Mouse (Mus musculus) limb, embryonic 10.5 days (tissue): ENCODE results near the gene Chmp6. TPM values are rescaled to one million over a fixed set of nuclear protein-coding genes. Genes with fewer than 3 reads are reported as not detected.

Source experiments
- DNase-seq: peaks from one replicate; pipeline ENCODE4 v3.0.0-alpha.2; 2017; ENCODE audit warnings: low spot score
- H3K27ac ChIP-seq: fragments of 300-500 bp; sonication (generic); 2 replicates; pipeline ENCODE4 v1.5.1; 2016; ENCODE audit warnings: mild to moderate bottlenecking
- H3K27me3 ChIP-seq: fragments of 300-500 bp; sonication (generic); 2 replicates; pipeline ENCODE4 v1.6.1; 2016; ENCODE audit warnings: low read depth, mild to moderate bottlenecking; ENCODE audit not compliant: poor library complexity, severe bottlenecking
- H3K36me3 ChIP-seq: fragments of 300-500 bp; sonication (generic); 2 replicates; pipeline ENCODE4 v1.6.1; 2016; ENCODE audit warnings: mild to moderate bottlenecking, moderate library complexity
- H3K4me1 ChIP-seq: fragments of 300-500 bp; sonication (generic); 2 replicates; pipeline ENCODE4 v1.6.1; 2016
- H3K4me3 ChIP-seq: fragments of 300-500 bp; sonication (generic); 2 replicates; pipeline ENCODE4 v1.5.1; 2016; ENCODE audit warnings: mild to moderate bottlenecking, moderate library complexity
- H3K9me3 ChIP-seq: fragments of 300-500 bp; sonication (generic); replicated peaks from 2 replicates; pipeline ENCODE4 v1.6.1; 2016; ENCODE audit warnings: mild to moderate bottlenecking
- WGBS: fragments of 180-500 bp; shearing (Covaris S2); methylation state at CpG from one replicate; pipeline ENCODE4 v1.1.7; 2016; 5-methylcytosine and 5-hydroxymethylcytosine counted together
- polyA plus RNA-seq: library from polyadenylated mRNA; unstranded; fragments of >200 nt; fragmentation: Nextera tagmentation; extraction: Ambion mirVana; gene quantifications from 2 replicates; pipeline ENCODE4 v1.2.1, GENCODE M21; 2016

Gene Chmp6
- polyA plus RNA-seq, 1 experiment from 2014 or later: 127 TPM

DNA sequence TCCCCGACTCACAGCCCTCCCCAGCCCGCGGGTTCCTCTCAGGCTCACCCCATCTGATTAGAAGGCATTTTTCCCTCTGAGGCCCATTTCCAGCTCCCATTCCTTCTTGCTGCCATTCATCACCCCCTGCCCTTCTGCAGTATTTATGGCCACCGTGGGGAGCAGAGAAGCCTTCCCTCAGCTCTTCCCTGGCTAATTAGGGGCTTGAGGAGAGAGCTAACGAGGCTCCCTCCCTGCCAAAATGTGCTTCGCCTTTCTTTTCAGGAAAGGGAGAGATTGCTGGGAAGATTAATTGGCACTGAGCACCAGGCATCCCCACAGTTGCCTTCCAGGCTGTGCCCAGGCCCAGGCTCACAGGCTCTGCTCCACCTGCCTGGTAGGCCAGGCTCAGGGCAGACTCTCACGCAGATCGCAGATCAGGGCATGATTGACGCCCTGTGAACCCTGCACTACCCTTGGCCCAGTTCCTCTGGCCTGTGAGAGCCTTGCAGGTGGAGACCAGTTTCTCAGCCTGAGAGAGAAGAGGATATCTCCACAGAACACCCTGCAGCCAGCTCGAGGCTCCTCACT is 19.5 kb upstream of the Chmp6 start:
- peaks cover 11% of the 10 kb centered on the region for H3K4me1 ChIP-seq
- H3K9me3 ChIP-seq: no peaks in the 10 kb centered on the region
- no peaks in the 10 kb centered on the region for H3K27me3 ChIP-seq
- no peak for DNase-seq
- H3K4me3 ChIP-seq: no peak overlapping the region
- no peak overlapping the region for H3K27ac ChIP-seq
- WGBS: 59% methylated on average over 10 of the region's 10 CpGs
- H3K36me3 ChIP-seq: peaks cover 92% of the 10 kb centered on the region

DNA sequence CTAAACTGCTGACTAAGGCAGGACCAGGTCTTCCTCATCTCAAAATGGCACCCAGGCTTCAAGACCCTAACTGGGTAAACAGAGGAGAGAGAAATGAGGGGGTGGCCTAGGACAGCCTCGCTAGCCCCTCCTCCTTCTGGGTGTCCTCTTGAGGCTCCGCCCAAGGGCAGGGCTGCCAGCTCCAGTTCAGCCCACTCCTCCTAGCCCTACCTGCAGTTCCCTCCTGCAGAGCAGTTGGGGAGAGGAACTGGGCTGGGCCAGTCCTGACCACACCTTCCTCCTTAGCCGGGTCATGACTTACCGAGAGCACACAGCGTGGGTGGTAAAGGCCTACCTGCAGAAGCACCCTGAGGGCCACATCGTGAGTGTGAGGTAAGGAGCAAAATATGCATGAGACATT is 18.6 kb upstream of the Chmp6 start:
- no peak for DNase-seq
- 47% methylated on average over 6 of the region's 6 CpGs for WGBS
- Histone ChIP-seq H3K9me3 (no peaks in the 10 kb centered on the region), H3K27ac (no peak overlapping the region), H3K4me3 (no peak overlapping the region), H3K4me1 (peaks cover 11% of the 10 kb centered on the region), H3K36me3 (peaks cover 92% of the 10 kb centered on the region), H3K27me3 (no peaks in the 10 kb centered on the region)

DNA sequence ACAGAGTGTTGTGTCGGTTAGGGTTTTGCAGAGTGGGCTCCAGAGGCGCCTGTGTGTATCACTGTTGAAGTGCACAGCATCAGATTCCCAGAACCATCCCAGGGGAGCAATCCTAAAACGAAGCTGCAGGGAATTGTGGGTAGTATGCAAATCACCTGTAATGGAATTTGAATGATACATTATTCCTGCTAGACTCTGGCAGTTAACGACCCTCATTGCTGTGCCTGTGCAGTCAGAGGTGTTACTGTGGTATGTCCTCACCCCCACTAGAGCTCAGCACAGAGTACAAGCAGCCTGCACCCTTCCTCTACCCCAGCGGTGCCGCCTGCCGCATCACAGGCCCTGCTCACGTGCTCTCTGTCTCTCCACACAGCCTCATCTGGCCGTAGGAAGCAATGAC is 16.2 kb upstream of the Chmp6 start:
- Histone ChIP-seq H3K4me1 (peaks cover 11% of the 10 kb centered on the region), H3K9me3 (no peaks in the 10 kb centered on the region), H3K27ac (no peak overlapping the region), H3K4me3 (no peak overlapping the region), H3K36me3 (peaks cover 74% of the 10 kb centered on the region), H3K27me3 (no peaks in the 10 kb centered on the region)
- 87% methylated on average over 9 of the region's 9 CpGs for WGBS
- DNase-seq: no peak

- Histone ChIP-seq H3K9me3 (no peaks in the 10 kb centered on the region), H3K4me3 (no peak overlapping the region), H3K27me3 (no peaks in the 10 kb centered on the region), H3K27ac (no peak overlapping the region), H3K4me1 (peaks cover 2% of the 10 kb centered on the region), H3K36me3 (peaks cover 55% of the 10 kb centered on the region)
- no peak for DNase-seq
- WGBS: 92% methylated on average over 11 of the region's 11 CpGs
These were observed 14.3 kb upstream of the Chmp6 start for GRCm38 (mm10) chr11:119898976-119899375.

DNA sequence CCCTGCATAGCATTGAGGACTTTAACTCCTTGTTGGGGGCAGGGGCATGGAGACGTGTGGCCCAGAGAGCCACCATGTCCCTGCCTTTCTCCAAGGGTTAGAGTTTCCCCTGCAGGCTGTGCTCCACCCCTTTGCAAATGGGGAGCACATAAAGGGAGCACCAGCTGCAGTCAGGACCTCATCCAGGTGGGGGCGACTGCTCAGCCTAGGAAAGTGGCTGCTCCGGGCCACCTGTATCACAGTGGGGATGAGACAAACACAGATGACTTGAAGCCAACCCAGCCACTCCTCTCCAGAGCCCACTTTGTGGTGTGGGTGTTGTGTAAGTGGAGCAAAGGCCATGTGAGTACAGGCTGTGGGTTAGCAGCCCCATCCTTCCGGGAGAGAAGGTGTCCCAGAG is 12.1 kb upstream of the Chmp6 start:
- no peak for DNase-seq
- H3K9me3 ChIP-seq: no peaks in the 10 kb centered on the region
- peaks cover 33% of the 10 kb centered on the region for H3K36me3 ChIP-seq
- H3K27me3 ChIP-seq: peaks cover 7% of the 10 kb centered on the region; the same call in 1 of the 2 replicates
- WGBS: 69% methylated on average over 4 of the region's 4 CpGs
- no peak overlapping the region for H3K4me3 ChIP-seq
- H3K27ac ChIP-seq: no peak overlapping the region
- peaks cover 8% of the 10 kb centered on the region for H3K4me1 ChIP-seq

- peaks cover 21% of the 10 kb centered on the region; the same call in 1 of the 2 replicates for H3K27me3 ChIP-seq
- no peak for DNase-seq
- H3K4me3 ChIP-seq: no peak overlapping the region
- peaks cover 10% of the 10 kb centered on the region for H3K4me1 ChIP-seq
- WGBS: 87% methylated on average over 4 of the region's 4 CpGs
- H3K9me3 ChIP-seq: no peaks in the 10 kb centered on the region
- no peak overlapping the region for H3K27ac ChIP-seq
- H3K36me3 ChIP-seq: peaks cover 18% of the 10 kb centered on the region
These were observed 10.3 kb upstream of the Chmp6 start for GRCm38 (mm10) chr11:119902891-119903290.

GRCm38 (mm10) chr11:119904621-119905286 is 8.5 kb upstream of the Chmp6 start:
- Histone ChIP-seq H3K36me3 (no peaks in the 10 kb centered on the region; the same call in 1 of the 2 replicates), H3K4me1 (peaks cover 17% of the 10 kb centered on the region), H3K4me3 (no peak overlapping the region), H3K27ac (no peak overlapping the region), H3K9me3 (no peaks in the 10 kb centered on the region), H3K27me3 (peaks cover 30% of the 10 kb centered on the region; the same call in 1 of the 2 replicates)
- peak; percentile 79 for DNase-seq
- 42% methylated on average over 5 of the region's 5 CpGs for WGBS

DNA sequence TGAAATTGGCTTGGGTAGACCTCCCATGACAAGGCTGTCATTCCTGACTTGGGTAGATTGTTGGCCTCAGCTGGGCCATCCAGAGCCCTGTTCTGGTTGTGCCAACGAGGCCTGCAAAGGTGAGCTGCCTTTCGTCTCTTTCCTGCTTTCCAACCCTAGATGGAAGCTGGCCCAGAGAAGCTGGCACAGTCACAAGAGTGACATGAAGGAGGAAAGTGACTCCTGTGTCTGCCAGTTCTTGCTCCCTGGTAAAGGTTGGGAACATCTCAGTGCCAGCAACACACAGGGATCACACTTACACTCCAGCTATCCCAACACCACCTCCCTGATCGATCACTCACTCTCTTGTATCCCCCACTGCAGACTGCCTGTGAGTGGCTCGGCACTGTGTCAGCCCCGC is 7.4 kb upstream of the Chmp6 start:
- WGBS: 86% methylated on average over 5 of the region's 5 CpGs
- H3K4me1 ChIP-seq: peaks cover 23% of the 10 kb centered on the region
- DNase-seq: no peak
- H3K9me3 ChIP-seq: no peaks in the 10 kb centered on the region
- no peak overlapping the region for H3K27ac ChIP-seq
- H3K36me3 ChIP-seq: no peaks in the 10 kb centered on the region
- no peak overlapping the region for H3K4me3 ChIP-seq
- H3K27me3 ChIP-seq: peaks cover 30% of the 10 kb centered on the region; the same call in 1 of the 2 replicates

GRCm38 (mm10) chr11:119907006-119907650 is 6.1 kb upstream of the Chmp6 start:
- Histone ChIP-seq H3K27me3 (peaks cover 30% of the 10 kb centered on the region; the same call in 1 of the 2 replicates), H3K27ac (no peak overlapping the region), H3K4me1 (peaks cover 24% of the 10 kb centered on the region), H3K4me3 (no peak overlapping the region), H3K9me3 (no peaks in the 10 kb centered on the region), H3K36me3 (no peaks in the 10 kb centered on the region)
- DNase-seq: no peak
- 46% methylated on average over 7 of the region's 7 CpGs for WGBS

GRCm38 (mm10) chr11:119907711-119908110 is 5.5 kb upstream of the Chmp6 start:
- WGBS: 62% methylated on average over 7 of the region's 7 CpGs
- Histone ChIP-seq H3K36me3 (no peaks in the 10 kb centered on the region), H3K4me3 (no peak overlapping the region), H3K4me1 (peaks cover 30% of the 10 kb centered on the region), H3K27ac (no peak overlapping the region), H3K27me3 (peaks cover 30% of the 10 kb centered on the region; the same call in 1 of the 2 replicates), H3K9me3 (no peaks in the 10 kb centered on the region)
- DNase-seq: no peak

- peak; percentile 86 for DNase-seq
- Histone ChIP-seq H3K4me1 (peaks cover 43% of the 10 kb centered on the region), H3K27ac (peak overlapping the region; percentile 12; the same call in 1 of the 2 replicates), H3K9me3 (no peaks in the 10 kb centered on the region), H3K36me3 (no peaks in the 10 kb centered on the region), H3K27me3 (peaks cover 30% of the 10 kb centered on the region; the same call in 1 of the 2 replicates), H3K4me3 (no peak overlapping the region)
- WGBS: 2% methylated on average over 5 of the region's 5 CpGs
These were observed 3.8 kb upstream of the Chmp6 start for GRCm38 (mm10) chr11:119909436-119909835.

DNA sequence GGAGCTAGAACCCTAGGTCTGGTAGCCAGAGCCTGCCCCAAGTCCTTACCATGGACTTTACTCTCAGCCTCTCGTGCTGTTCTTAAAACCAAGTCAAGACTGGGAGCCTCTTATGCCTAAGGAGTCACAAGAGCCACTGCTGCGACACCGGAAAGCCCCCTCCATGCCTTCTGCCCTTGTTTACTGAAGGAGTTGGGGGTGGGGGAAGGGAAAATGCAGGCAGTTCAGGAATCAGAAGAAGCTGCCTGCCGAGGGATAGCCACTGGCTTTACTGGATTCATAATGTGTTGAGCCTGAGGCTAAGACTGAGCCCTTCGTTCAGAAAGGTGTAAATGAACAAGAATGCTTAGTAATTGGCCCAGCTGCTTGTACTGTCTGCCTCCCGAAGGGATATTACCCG is 396 bp upstream of the Chmp6 start:
- WGBS: 13% methylated on average over 7 of the region's 7 CpGs
- no peak for DNase-seq
- H3K27me3 ChIP-seq: peaks cover 9% of the 10 kb centered on the region; the same call in 1 of the 2 replicates
- H3K36me3 ChIP-seq: peaks cover 28% of the 10 kb centered on the region
- peak overlapping the region; percentile 91 for H3K4me3 ChIP-seq
- peak overlapping the region; percentile 94 for H3K27ac ChIP-seq
- peaks cover 49% of the 10 kb centered on the region for H3K4me1 ChIP-seq
- H3K9me3 ChIP-seq: no peaks in the 10 kb centered on the region

GRCm38 (mm10) chr11:119913935-119914314 is 684 bp downstream of the Chmp6 start:
- no peaks in the 10 kb centered on the region for H3K27me3 ChIP-seq
- H3K36me3 ChIP-seq: peaks cover 39% of the 10 kb centered on the region
- no peak for DNase-seq
- H3K27ac ChIP-seq: peak overlapping the region; percentile 94
- WGBS: under 1% methylated on average over 26 of the region's 26 CpGs
- peak overlapping the region; percentile 91 for H3K4me3 ChIP-seq
- peaks cover 48% of the 10 kb centered on the region for H3K4me1 ChIP-seq
- H3K9me3 ChIP-seq: no peaks in the 10 kb centered on the region
